Mouse (Mus musculus): ENCODE measurements at regions not wholly inside any gene's neighbourhood (a gene's known extent, or its start where the extent isn't known, plus 50 kb on each side); places are given as distances from the start of the nearest gene placed in this dataset.
"Not testable (repeated sequence)": the region's sequence is repeated elsewhere in the genome, so short reads cannot be mapped to it uniquely, and the experiment has no call there.

DNA sequence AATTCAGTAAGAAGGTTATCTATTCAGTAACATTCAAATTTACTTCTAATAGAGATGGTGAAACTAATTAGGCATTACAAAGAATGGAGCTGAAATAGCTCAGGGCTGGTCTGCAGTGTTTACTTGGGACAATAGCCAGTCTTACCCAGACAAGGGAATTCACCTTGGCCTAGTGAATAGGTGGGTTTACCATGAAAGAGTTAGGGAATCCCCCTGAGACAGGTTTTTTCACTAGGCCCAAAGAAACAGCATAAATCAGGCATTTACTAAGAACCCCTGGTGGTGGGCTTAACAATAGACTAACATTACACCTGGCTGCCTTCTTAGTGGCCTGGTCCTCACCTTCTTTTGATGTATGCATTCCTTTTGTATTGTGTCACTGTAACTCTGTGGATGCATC, 430.9 kb upstream of the Tmem47 start:
- not testable (repeated sequence) for DNase-seq (ENCODE audit: low spot score in 2 of 2)

DNA sequence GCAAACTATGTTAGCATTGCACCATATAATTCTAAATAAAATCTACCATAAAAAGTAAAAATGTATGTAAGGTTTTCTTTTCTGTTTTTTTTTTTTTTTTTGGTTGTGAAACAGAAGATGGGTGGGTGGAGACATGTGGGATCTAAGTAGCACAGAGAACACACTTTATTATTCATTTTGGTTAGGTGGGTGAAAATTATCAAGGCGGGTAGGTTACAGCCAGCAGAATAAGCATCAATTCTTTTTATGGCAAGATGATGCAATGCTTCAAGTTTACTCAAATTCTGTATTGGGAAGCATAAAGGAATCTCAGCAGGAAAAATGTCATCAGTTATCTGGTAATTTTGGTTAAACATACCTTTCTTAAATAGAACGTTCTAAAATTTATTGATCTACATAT, 405.9 kb upstream of the Tmem47 start:
- DNase-seq (ENCODE audit: low spot score in 2 of 2) = peak in 1 of 2 experiments; percentile 2
